Mouse (Mus musculus) stomach, postnatal 0 days (tissue): ENCODE measurements around the gene Dnaic1. TPM values are rescaled to one million over a fixed set of nuclear protein-coding genes. Genes with fewer than 3 reads are reported as not detected.

ENCODE experiments used
- ATAC-seq: fragments of 200-750 bp; cut with Nextera tagmentation; 2 replicates; pipeline ENCODE4 v1.8.0; 2017; ENCODE audit not compliant: low FRiP score, low TSS enrichment
- DNase-seq: peaks from one replicate; pipeline ENCODE4 v3.0.0-alpha.2; 2016; ENCODE audit warnings: low spot score
- H3K27ac ChIP-seq: fragments of 300-500 bp; sonication (generic); replicated peaks from 2 replicates; pipeline ENCODE4 v1.5.1; 2014; ENCODE audit warnings: mild to moderate bottlenecking, control low read depth
- H3K27me3 ChIP-seq: fragments of 300-500 bp; sonication (generic); 2 replicates; pipeline ENCODE4 v1.6.1; 2014; ENCODE audit warnings: low read length; ENCODE audit not compliant: control insufficient read depth, insufficient read depth
- H3K36me3 ChIP-seq: fragments of 300-500 bp; sonication (generic); 2 replicates; pipeline ENCODE4 v1.6.1; 2014; ENCODE audit warnings: low read length, mixed read lengths; ENCODE audit not compliant: control insufficient read depth, insufficient read depth
- H3K4me1 ChIP-seq: fragments of 300-500 bp; sonication (generic); replicated peaks from 2 replicates; pipeline ENCODE4 v1.6.1; 2014; ENCODE audit warnings: antibody characterized with exemption; ENCODE audit not compliant: control insufficient read depth, insufficient read depth
- H3K4me2 ChIP-seq: fragments of 300-500 bp; sonication (generic); replicated peaks from 2 replicates; pipeline ENCODE4 v1.6.1; 2014; ENCODE audit warnings: low read depth, mild to moderate bottlenecking, control low read depth, moderate library complexity
- H3K4me3 ChIP-seq: fragments of 300-500 bp; sonication (generic); 2 replicates; pipeline ENCODE4 v1.5.1; 2014; ENCODE audit warnings: low read depth, low read length, control low read depth
- H3K9ac ChIP-seq: fragments of 300-500 bp; sonication (generic); 2 replicates; pipeline ENCODE4 v1.6.1; 2014; ENCODE audit warnings: mild to moderate bottlenecking, low read length, control low read depth, mixed read lengths
- H3K9me3 ChIP-seq: fragments of 300-500 bp; sonication (generic); 2 replicates; pipeline ENCODE4 v1.6.1; 2016; ENCODE audit warnings: low read length; ENCODE audit not compliant: control insufficient read depth
- CTCF ChIP-seq: IDR thresholded peaks from 2 replicates; pipeline ENCODE4 v1.5.1; 2016; ENCODE audit warnings: antibody characterized with exemption, low read depth, mild to moderate bottlenecking, moderate library complexity
- EP300 ChIP-seq: optimal IDR thresholded peaks from 2 replicates; pipeline ENCODE3; 2016; ENCODE audit warnings: antibody characterized with exemption
- WGBS: fragments of 180-500 bp; shearing (Covaris S2); extraction: QIAGEN DNeasy Blood & Tissue Kit; methylation state at CpG from one replicate; pipeline ENCODE4 v1.1.7; 2014; 5-methylcytosine and 5-hydroxymethylcytosine counted together
- polyA plus RNA-seq: library from polyadenylated mRNA; unstranded; fragments of >200 nt; fragmentation: Nextera tagmentation; extraction: Ambion mirVana; gene quantifications from 2 replicates; pipeline ENCODE4 v1.2.1, GENCODE M21; 2015

Dnaic1 gene
- polyA plus RNA-seq, 1 experiment from 2014 or later = 6.0 TPM

DNA sequence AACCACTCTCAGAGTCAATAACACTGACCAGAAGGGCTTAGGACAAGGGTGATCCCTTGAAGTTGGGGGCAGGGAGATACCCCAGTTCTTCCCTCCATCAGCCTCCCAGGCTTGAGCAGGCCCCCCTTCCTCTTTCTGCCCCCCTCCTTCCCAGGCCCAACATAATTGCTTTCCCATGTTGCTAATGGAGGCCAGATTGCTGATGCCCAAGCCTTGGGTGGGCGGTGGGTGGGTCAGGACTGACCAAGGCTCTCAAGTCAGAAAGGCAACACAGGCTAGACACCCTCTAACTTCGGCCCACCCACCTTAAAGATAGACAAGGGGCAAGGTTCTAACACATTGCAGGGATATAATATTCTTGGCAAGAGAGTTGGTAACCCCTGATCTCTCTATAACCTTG, 86.0 kb downstream of the Dnaic1 start:
- Histone ChIP-seq H3K4me3 (no peak overlapping the region), H3K36me3 (no peaks in the 10 kb centered on the region), H3K4me1 (no peaks in the 10 kb centered on the region), H3K27me3 (no peaks in the 10 kb centered on the region), H3K9ac (no peak overlapping the region), H3K9me3 (no peaks in the 10 kb centered on the region), H3K4me2 (no peak overlapping the region), H3K27ac (no peak overlapping the region)
- 89% methylated on average over 2 of the region's 2 CpGs for WGBS
- DNase-seq (no peak), ATAC-seq (no peak)
- TF ChIP-seq CTCF = no peak
- no peak for TF ChIP-seq EP300

DNA sequence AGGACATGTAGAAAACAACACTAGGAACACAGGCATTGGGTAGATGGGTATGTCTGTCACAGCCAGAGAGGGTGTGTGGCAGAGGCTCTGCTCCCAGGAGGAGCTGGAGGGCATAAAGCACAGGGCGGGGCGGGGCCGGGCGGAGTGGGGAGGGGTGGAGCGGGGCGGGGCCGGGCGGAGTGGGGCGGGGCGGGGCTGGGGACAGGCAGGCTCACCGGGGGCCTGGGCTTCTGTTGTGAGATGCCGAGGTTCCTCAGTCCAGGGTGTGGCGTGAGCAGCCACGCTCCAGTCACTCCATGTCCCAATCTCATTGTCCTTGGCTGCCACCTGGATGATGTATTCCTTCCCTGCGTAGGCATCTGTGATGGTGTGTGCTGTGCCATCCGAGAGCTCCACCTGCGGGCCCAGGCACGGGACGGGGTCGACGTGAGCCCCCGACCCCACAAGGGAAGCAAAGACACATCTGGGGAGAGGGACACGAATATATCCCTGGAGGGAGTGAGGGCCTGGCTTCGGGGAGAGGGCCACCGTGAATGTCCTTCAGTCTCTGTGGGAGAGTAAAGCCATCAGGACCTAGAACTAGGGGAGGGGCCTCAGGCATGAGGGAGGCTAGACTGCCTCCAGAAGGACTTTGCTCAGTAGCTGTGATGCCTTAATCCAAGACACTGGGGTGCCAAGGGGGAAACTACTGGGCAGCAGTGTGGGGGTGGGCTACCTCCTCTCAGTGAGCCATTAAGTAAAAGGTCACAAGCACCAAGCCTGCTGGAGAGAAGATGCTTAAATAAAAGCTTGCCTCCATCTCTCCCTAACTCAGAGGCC, 89.2 kb downstream of the Dnaic1 start:
- no peaks in the 10 kb centered on the region for H3K9me3 ChIP-seq
- no peaks in the 10 kb centered on the region for H3K27me3 ChIP-seq
- DNase-seq (peak; percentile 44), ATAC-seq (0 out of 2 replicates have a peak, but pooled peaks have one; percentile 25)
- no peak overlapping the region for H3K4me2 ChIP-seq
- TF ChIP-seq EP300 (no peak), CTCF (no peak)
- 46% methylated on average over 15 of the region's 25 CpGs for WGBS
- no peak overlapping the region for H3K4me3 ChIP-seq
- H3K9ac ChIP-seq = no peak overlapping the region
- H3K4me1 ChIP-seq = no peaks in the 10 kb centered on the region
- H3K27ac ChIP-seq = no peak overlapping the region
- no peaks in the 10 kb centered on the region; the same call in 1 of the 2 replicates for H3K36me3 ChIP-seq

- no peaks in the 10 kb centered on the region for H3K4me1 ChIP-seq
- no peak overlapping the region for H3K4me3 ChIP-seq
- H3K9me3 ChIP-seq = no peaks in the 10 kb centered on the region
- DNase-seq (no peak), ATAC-seq (no peak)
- H3K27me3 ChIP-seq = no peaks in the 10 kb centered on the region
- 84% methylated on average over 13 of the region's 13 CpGs for WGBS
- H3K4me2 ChIP-seq = no peak overlapping the region
- no peak overlapping the region for H3K9ac ChIP-seq
- TF ChIP-seq CTCF (no peak), EP300 (no peak)
- no peak overlapping the region for H3K27ac ChIP-seq
- no peaks in the 10 kb centered on the region; the same call in 1 of the 2 replicates for H3K36me3 ChIP-seq
These were observed 90.0 kb downstream of the Dnaic1 start for GRCm38 (mm10) chr4:41659556-41659955.

- 0 out of 2 replicates have a peak, but pooled peaks have one; percentile 13 for ATAC-seq
- Histone ChIP-seq H3K36me3 (no peaks in the 10 kb centered on the region; the same call in 1 of the 2 replicates), H3K27me3 (no peaks in the 10 kb centered on the region), H3K9ac (no peak overlapping the region), H3K9me3 (no peaks in the 10 kb centered on the region), H3K4me1 (no peaks in the 10 kb centered on the region), H3K4me3 (no peak overlapping the region), H3K27ac (no peak overlapping the region), H3K4me2 (no peak overlapping the region)
- TF ChIP-seq EP300 (no peak), CTCF (no peak)
- WGBS = 38% methylated on average over 11 of the region's 11 CpGs
- DNase-seq = peak; percentile 47
These were observed 91.4 kb downstream of the Dnaic1 start for GRCm38 (mm10) chr4:41660851-41661430.

- Histone ChIP-seq H3K36me3 (no peaks in the 10 kb centered on the region; the same call in 1 of the 2 replicates), H3K27ac (no peak overlapping the region), H3K4me3 (no peak overlapping the region), H3K4me2 (no peak overlapping the region), H3K9ac (no peak overlapping the region), H3K27me3 (no peaks in the 10 kb centered on the region), H3K4me1 (no peaks in the 10 kb centered on the region), H3K9me3 (no peaks in the 10 kb centered on the region)
- ATAC-seq (no peak), DNase-seq (no peak)
- TF ChIP-seq CTCF (no peak), EP300 (no peak)
- 76% methylated on average over 11 of the region's 11 CpGs for WGBS
These were observed 93.1 kb downstream of the Dnaic1 start for GRCm38 (mm10) chr4:41662723-41663122.

DNA sequence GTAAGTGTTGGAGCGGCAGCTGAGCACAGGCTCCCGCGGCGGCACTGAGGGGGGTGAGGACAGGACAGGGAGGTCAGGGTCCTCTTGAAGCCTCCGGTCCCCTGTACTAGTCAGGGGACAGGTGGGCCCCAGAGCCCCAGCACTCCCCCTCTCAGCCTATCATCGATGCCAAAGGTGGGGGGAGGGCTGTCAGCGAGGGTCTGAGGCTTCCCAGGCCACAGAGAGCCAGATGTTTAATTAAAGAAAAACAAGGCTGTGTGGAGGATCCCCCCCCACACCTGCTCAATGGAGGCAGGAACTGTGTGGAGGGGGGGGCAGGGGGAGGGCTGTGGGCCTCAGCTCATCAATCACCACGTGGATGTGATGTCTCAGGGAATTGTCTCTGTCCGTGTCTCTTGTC, 94.0 kb downstream of the Dnaic1 start:
- peak; percentile 21; the same call in 1 of the 2 replicates for ATAC-seq
- H3K36me3 ChIP-seq = no peaks in the 10 kb centered on the region; the same call in 1 of the 2 replicates
- 41% methylated on average over 9 of the region's 9 CpGs for WGBS

More for the DNA sequence above, 94.0 kb downstream of the Dnaic1 start:
- no peaks in the 10 kb centered on the region for H3K4me1 ChIP-seq
- H3K27me3 ChIP-seq = no peaks in the 10 kb centered on the region
- H3K27ac ChIP-seq = no peak overlapping the region
- no peaks in the 10 kb centered on the region for H3K9me3 ChIP-seq
- H3K4me2 ChIP-seq = no peak overlapping the region
- no peak overlapping the region for H3K9ac ChIP-seq
- H3K4me3 ChIP-seq = no peak overlapping the region
- TF ChIP-seq CTCF (no peak), EP300 (no peak)
- DNase-seq = no peak
